Mouse (Mus musculus) effector memory CD4-positive, alpha-beta T cell, adult 7 months (primary cell): ENCODE measurements around the gene Gdnf. TPM values are rescaled to one million over a fixed set of nuclear protein-coding genes. Genes with fewer than 3 reads are reported as not detected.

Experiments used
- polyA plus RNA-seq: library from polyadenylated mRNA; unstranded; fragments of 100-300 nt; shearing (Covaris generic); gene quantifications from one replicate; pipeline ENCODE4 v1.2.1, GENCODE M21; 2017

Gene Gdnf
- polyA plus RNA-seq: not detected

DNA sequence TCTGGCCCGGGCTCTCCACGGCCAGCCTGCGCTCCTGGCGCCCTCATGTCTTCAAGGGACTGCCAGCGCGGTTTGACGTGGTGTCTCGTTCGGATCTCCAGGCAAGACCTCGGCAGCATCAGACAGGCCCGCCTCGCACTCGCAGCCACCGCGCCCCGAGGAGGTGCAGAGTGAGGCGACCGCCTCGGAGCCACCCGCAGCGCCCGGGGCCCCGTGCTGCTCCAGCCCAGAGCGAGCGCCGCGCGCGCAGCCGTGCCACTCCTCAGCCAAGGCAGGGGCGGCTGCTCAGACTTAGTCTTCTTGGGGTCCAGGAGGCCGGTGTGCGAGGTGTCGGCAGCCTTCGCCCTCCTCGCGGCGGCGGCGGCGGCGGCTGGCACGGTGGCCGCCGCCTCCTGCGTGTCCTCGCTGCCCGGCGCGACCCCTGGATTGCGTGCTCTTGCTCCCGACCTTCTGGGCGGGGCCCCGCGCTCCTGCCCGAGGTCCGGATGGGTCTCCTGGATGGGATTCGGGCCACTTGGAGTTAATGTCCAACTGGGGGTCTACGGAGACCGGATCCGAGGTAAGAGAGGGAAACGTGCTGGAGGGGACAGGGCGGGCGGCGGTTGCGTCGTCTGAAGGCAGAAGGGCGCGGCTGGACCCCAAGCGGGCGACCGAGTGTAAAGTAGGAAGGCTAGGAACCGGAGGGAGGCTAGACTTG, at the start of gene Gdnf:
TSS of gene Gdnf (plus strand) at position 291 of the 697 bp plus-strand sequence.

